In the genomic region with DNA sequence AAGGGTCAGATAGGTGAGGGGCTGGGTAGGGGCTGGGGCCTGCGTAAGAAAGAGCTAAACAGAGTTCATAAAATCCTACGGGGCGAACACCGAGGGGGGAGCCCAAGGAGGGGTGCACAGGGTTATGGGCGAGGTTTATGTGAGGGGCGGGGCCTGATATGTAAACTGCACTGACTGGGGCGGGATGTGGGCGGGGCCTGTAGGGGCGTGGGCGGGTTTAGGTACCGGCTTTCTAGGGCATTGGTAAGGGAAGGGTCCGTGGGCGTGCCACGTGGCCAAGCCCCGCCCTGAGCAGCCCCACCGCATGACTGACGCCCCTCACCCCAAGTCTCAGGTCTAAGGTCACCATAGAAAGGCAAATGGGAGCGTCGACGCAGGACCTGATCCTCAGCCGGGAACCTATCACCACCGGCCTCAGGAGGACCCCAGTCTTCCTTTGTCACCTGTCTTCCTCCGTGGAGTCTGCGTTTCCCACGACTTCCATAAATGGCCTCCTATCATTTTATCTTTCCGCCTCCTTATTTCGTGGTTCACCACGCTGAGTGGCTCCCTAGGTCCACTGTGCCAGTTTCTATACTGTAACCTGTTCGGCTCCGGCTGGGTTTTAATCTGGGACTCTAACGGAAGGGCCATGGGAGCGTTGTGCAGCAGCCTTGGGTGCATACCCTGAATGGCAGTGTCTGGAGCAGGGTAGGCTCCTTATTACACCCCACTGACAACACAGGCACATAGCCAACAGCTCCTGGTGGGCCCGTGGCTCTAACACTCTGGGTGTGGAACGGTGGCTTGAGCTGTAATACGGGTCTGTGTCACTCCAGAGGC, we compare ENCODE assay signal across 8 mouse cellular contexts. TPM values are rescaled to one million over a fixed set of nuclear protein-coding genes. Genes with fewer than 3 reads are reported as not detected.
DNase-seq lines count a peak whose midpoint lies in the region; ATAC-seq and TF ChIP-seq lines count a peak whose summit lies in the region.

No protein-coding gene starts in this region.

- H3K4me2 ChIP-seq in kidney, postnatal 0 days (ENCODE audit: low read length): peak overlapping the region; percentile 93
- H3K4me2 ChIP-seq in liver, embryonic 11.5 days: peak overlapping the region; percentile 81

- peak overlapping the region; percentile 57; the same call in 1 of the 2 replicates for H3K9ac ChIP-seq in kidney, postnatal 0 days (ENCODE audit: low read depth, low read length)
- H3K9ac ChIP-seq in liver, embryonic 11.5 days (ENCODE audit: low read depth, low read length): no peak overlapping the region

- no peak for TF ChIP-seq POLR2A in spleen, adult 2 months (IDR thresholded peaks at IDR 0.05; ENCODE audit: low read depth, low read length)

- no peaks in the 10 kb centered on the region for H3K36me3 ChIP-seq in spleen, adult 2 months (ENCODE audit: control insufficient read depth, insufficient read depth, low read length)
- H3K36me3 ChIP-seq in kidney, postnatal 0 days (ENCODE audit: insufficient read depth, low read length): no peaks in the 10 kb centered on the region
- no peaks in the 10 kb centered on the region for H3K36me3 ChIP-seq in liver, embryonic 11.5 days (ENCODE audit: control insufficient read depth, insufficient read depth, low read length)

- ATAC-seq in kidney, postnatal 0 days (replicated peaks; ENCODE audit: low FRiP score, low read depth): peak; percentile 88
- peak; percentile 76 for ATAC-seq in liver, embryonic 11.5 days (replicated peaks; ENCODE audit: low FRiP score)

- no peaks in the 10 kb centered on the region for H3K9me3 ChIP-seq in kidney, postnatal 0 days (replicated peaks; ENCODE audit: low read length)
- no peaks in the 10 kb centered on the region for H3K9me3 ChIP-seq in liver, embryonic 11.5 days (ENCODE audit: control insufficient read depth, low read length)

- H3K4me3 ChIP-seq in spleen, adult 2 months (ENCODE audit: extremely low read depth, insufficient read depth, insufficient read length): peak overlapping the region; percentile 33
- peak overlapping the region; percentile 62 for H3K4me3 ChIP-seq in kidney, postnatal 0 days (replicated peaks; ENCODE audit: low read depth, low read length)
- peak overlapping the region; percentile 62 for H3K4me3 ChIP-seq in liver, embryonic 11.5 days (ENCODE audit: low read depth, low read length)

- no peak for TF ChIP-seq CTCF in spleen, adult 2 months (IDR thresholded peaks at IDR 0.05; ENCODE audit: extremely low read depth, insufficient read depth, insufficient read length, insufficient replicate concordance)
- no peak for TF ChIP-seq CTCF in kidney, postnatal 0 days (IDR thresholded peaks at IDR 0.05; ENCODE audit: low read depth)

- 9% methylated on average over 34 of the region's 35 CpGs for WGBS in spleen, adult 2 months
- 5% methylated on average over 34 of the region's 35 CpGs for WGBS in kidney, postnatal 0 days
- 8% methylated on average over 35 of the region's 35 CpGs for WGBS in liver, embryonic 11.5 days

- peaks cover 16% of the 10 kb centered on the region for H3K27me3 ChIP-seq in spleen, adult 2 months (ENCODE audit: control insufficient read depth, insufficient read depth, low read length)
- H3K27me3 ChIP-seq in kidney, postnatal 0 days (ENCODE audit: insufficient read depth, low read length): no peaks in the 10 kb centered on the region
- H3K27me3 ChIP-seq in liver, embryonic 11.5 days (replicated peaks; ENCODE audit: control insufficient read depth, insufficient read depth, low read length): peaks cover 10% of the 10 kb centered on the region

- H3K27ac ChIP-seq in spleen, adult 2 months (ENCODE audit: insufficient read depth, low read length): no peak overlapping the region
- H3K27ac ChIP-seq in kidney, postnatal 0 days: no peak overlapping the region
- no peak overlapping the region for H3K27ac ChIP-seq in liver, embryonic 11.5 days (ENCODE audit: low read depth, low read length)

- H3K4me1 ChIP-seq in spleen, adult 2 months (ENCODE audit: control insufficient read depth, insufficient read depth, insufficient read length): peaks cover 5% of the 10 kb centered on the region; the same call in 1 of the 2 replicates
- 0 out of 2 replicates have a peak, but pooled peaks cover 2% of the 10 kb centered on the region for H3K4me1 ChIP-seq in kidney, postnatal 0 days (replicated peaks; ENCODE audit: insufficient read depth, low read length)
- H3K4me1 ChIP-seq in liver, embryonic 11.5 days (replicated peaks; ENCODE audit: control insufficient read depth, insufficient read depth, low read length): 0 out of 2 replicates have a peak, but pooled peaks cover 2% of the 10 kb centered on the region

- no peak for DNase-seq in spleen, adult 2 months (ENCODE audit: low read depth in 1 of 2, low spot score in 2 of 2)
- no peak for DNase-seq in spleen, postnatal 14 days (ENCODE audit: low spot score in 2 of 2)
- DNase-seq in cerebellum, postnatal 36 days: peak; percentile 44 to 53
- DNase-seq in frontal cortex, postnatal 14 days (ENCODE audit: low spot score in 2 of 2): peak; percentile 56 to 68
- peak; percentile 74 for DNase-seq in kidney, postnatal 0 days (ENCODE audit: low spot score)
- DNase-seq in liver, embryonic 11.5 days (ENCODE audit: low spot score): peak; percentile 83
- DNase-seq in naive thymus-derived CD4-positive, alpha-beta T cell, adult 2 months (ENCODE audit: low read depth): peak; percentile 35
- peak; percentile 52 for DNase-seq in thymus, postnatal 4 days

RNA-seq across cellular contexts. Expression of a gene that starts 0.8 kb away (rescaled TPM):
- 0.70 and 1.2 TPM in 2 replicates for polyA plus RNA-seq in spleen, adult 2 months (2012; rRNA removed)
- 2.9 and 3.0 TPM in 2 replicates for polyA plus RNA-seq in kidney, postnatal 0 days (2015; fragmentation: Nextera tagmentation; extraction: Ambion mirVana)
- polyA plus RNA-seq in liver, embryonic 11.5 days (2014; fragmentation: Nextera tagmentation; extraction: Ambion mirVana): 8.2 and 10.0 TPM in 2 replicates

RNA-seq across cellular contexts. Expression of a gene that starts 41.3 kb away (rescaled TPM):
- 0.09 TPM in 1 of 2 replicates, not detected in the other for polyA plus RNA-seq in spleen, adult 2 months (2012; rRNA removed)
- polyA plus RNA-seq in kidney, postnatal 0 days (2015; fragmentation: Nextera tagmentation; extraction: Ambion mirVana): not detected in 2 replicates
- not detected in 2 replicates for polyA plus RNA-seq in liver, embryonic 11.5 days (2014; fragmentation: Nextera tagmentation; extraction: Ambion mirVana)

RNA-seq across cellular contexts. Expression of a gene that starts 50.4 kb away (rescaled TPM):
- not detected in 2 replicates for polyA plus RNA-seq in spleen, adult 2 months (2012; rRNA removed)
- not detected in 2 replicates for polyA plus RNA-seq in kidney, postnatal 0 days (2015; fragmentation: Nextera tagmentation; extraction: Ambion mirVana)
- polyA plus RNA-seq in liver, embryonic 11.5 days (2014; fragmentation: Nextera tagmentation; extraction: Ambion mirVana): not detected in 2 replicates

RNA-seq across cellular contexts. Expression of a gene that starts 56.5 kb away (rescaled TPM):
- polyA plus RNA-seq in spleen, adult 2 months (2012; rRNA removed): not detected in 2 replicates
- polyA plus RNA-seq in kidney, postnatal 0 days (2015; fragmentation: Nextera tagmentation; extraction: Ambion mirVana): not detected in 2 replicates
- not detected in 2 replicates for polyA plus RNA-seq in liver, embryonic 11.5 days (2014; fragmentation: Nextera tagmentation; extraction: Ambion mirVana)

Comparison
In these comparisons a context has a peak if more than half of its experiments do, and no peak if none do; other contexts are left out.
1. DNase-seq: peak in cerebellum, postnatal 36 days (2 of 2), frontal cortex, postnatal 14 days (2 of 2), kidney, postnatal 0 days (single experiment), liver, embryonic 11.5 days (single experiment), naive thymus-derived CD4-positive, alpha-beta T cell, adult 2 months (single experiment) and thymus, postnatal 4 days (single experiment); none in spleen, adult 2 months (0 of 2) and spleen, postnatal 14 days (0 of 2).
2. Peak in every context shown above with its lines, with median percentiles within 50 percentile points of each other: H3K4me3 ChIP-seq.